Mouse (Mus musculus): Measurements from ENCODE around the gene Lgi2. TPM values are rescaled to one million over a fixed set of nuclear protein-coding genes. Genes with fewer than 3 reads are reported as not detected.
A peak's percentile ranks its signal among the peaks of the same experiment; 100 is the strongest.

Gene Lgi2
- polyA plus RNA-seq, 1 experiment from 2014 or later: 3.0 TPM

GRCm38 (mm10) chr5:52533705-52534104 is 32.6 kb downstream of the Lgi2 start:
- ATAC-seq (replicated peaks; ENCODE audit: insufficient number of reproducible peaks, low FRiP score, low TSS enrichment): no peak
- H3K27me3 ChIP-seq (ENCODE audit: control insufficient read depth, insufficient read depth, low read length): no peaks in the 10 kb centered on the region
- H3K36me3 ChIP-seq (ENCODE audit: control insufficient read depth, insufficient read depth, low read length): no peaks in the 10 kb centered on the region
- no peak overlapping the region for H3K27ac ChIP-seq (ENCODE audit: low read depth, low read length)
- no peak overlapping the region for H3K9ac ChIP-seq (ENCODE audit: low read depth, low read length)
- no peaks in the 10 kb centered on the region for H3K9me3 ChIP-seq (replicated peaks; ENCODE audit: control insufficient read depth, low read length)
- H3K4me2 ChIP-seq: no peak overlapping the region
- whole genome bisulfite sequencing (ENCODE audit: insufficient replicate concordance): 73% methylated on average over 9 of the region's 9 CpGs
- H3K4me3 ChIP-seq (ENCODE audit: low read depth, low read length): no peak overlapping the region
- peaks cover 8% of the 10 kb centered on the region; the same call in 1 of the 2 replicates for H3K4me1 ChIP-seq (ENCODE audit: control insufficient read depth, insufficient read depth, low read length)

- Histone ChIP-seq H3K4me1 (ENCODE audit: control insufficient read depth, insufficient read depth, low read length) (peaks cover 5% of the 10 kb centered on the region; the same call in 1 of the 2 replicates), H3K9me3 (replicated peaks; ENCODE audit: control insufficient read depth, low read length) (no peaks in the 10 kb centered on the region), H3K36me3 (ENCODE audit: control insufficient read depth, insufficient read depth, low read length) (no peaks in the 10 kb centered on the region), H3K27me3 (ENCODE audit: control insufficient read depth, insufficient read depth, low read length) (no peaks in the 10 kb centered on the region), H3K27ac (ENCODE audit: low read depth, low read length) (no peak overlapping the region), H3K9ac (ENCODE audit: low read depth, low read length) (no peak overlapping the region), H3K4me3 (ENCODE audit: low read depth, low read length) (no peak overlapping the region), H3K4me2 (no peak overlapping the region)
- no peak for ATAC-seq (replicated peaks; ENCODE audit: insufficient number of reproducible peaks, low FRiP score, low TSS enrichment)
- 42% methylated on average over 7 of the region's 7 CpGs for WGBS (ENCODE audit: insufficient replicate concordance)
These were observed 37.7 kb downstream of the Lgi2 start for GRCm38 (mm10) chr5:52528545-52528944.

GRCm38 (mm10) chr5:52526324-52526986 is 39.8 kb downstream of the Lgi2 start:
- no peak for ATAC-seq (replicated peaks; ENCODE audit: insufficient number of reproducible peaks, low FRiP score, low TSS enrichment)
- Histone ChIP-seq H3K27me3 (ENCODE audit: control insufficient read depth, insufficient read depth, low read length) (no peaks in the 10 kb centered on the region), H3K4me2 (no peak overlapping the region), H3K9ac (ENCODE audit: low read depth, low read length) (no peak overlapping the region), H3K9me3 (replicated peaks; ENCODE audit: control insufficient read depth, low read length) (no peaks in the 10 kb centered on the region), H3K4me3 (ENCODE audit: low read depth, low read length) (no peak overlapping the region), H3K27ac (ENCODE audit: low read depth, low read length) (no peak overlapping the region), H3K4me1 (ENCODE audit: control insufficient read depth, insufficient read depth, low read length) (peaks cover 5% of the 10 kb centered on the region; the same call in 1 of the 2 replicates), H3K36me3 (ENCODE audit: control insufficient read depth, insufficient read depth, low read length) (no peaks in the 10 kb centered on the region)
- WGBS (ENCODE audit: insufficient replicate concordance): 79% methylated on average over 8 of the region's 8 CpGs

GRCm38 (mm10) chr5:52524207-52524606 is 42.1 kb downstream of the Lgi2 start:
- no peak for ATAC-seq (replicated peaks; ENCODE audit: insufficient number of reproducible peaks, low FRiP score, low TSS enrichment)
- H3K4me3 ChIP-seq (ENCODE audit: low read depth, low read length): no peak overlapping the region
- WGBS (ENCODE audit: insufficient replicate concordance): 46% methylated on average over 3 of the region's 3 CpGs

GRCm38 (mm10) chr5:52519921-52520320 is 46.3 kb downstream of the Lgi2 start:
- WGBS (ENCODE audit: insufficient replicate concordance): 76% methylated on average over 2 of the region's 2 CpGs
- Histone ChIP-seq H3K9me3 (replicated peaks; ENCODE audit: control insufficient read depth, low read length) (no peaks in the 10 kb centered on the region), H3K36me3 (ENCODE audit: control insufficient read depth, insufficient read depth, low read length) (no peaks in the 10 kb centered on the region), H3K4me1 (ENCODE audit: control insufficient read depth, insufficient read depth, low read length) (no peaks in the 10 kb centered on the region), H3K27me3 (ENCODE audit: control insufficient read depth, insufficient read depth, low read length) (no peaks in the 10 kb centered on the region), H3K4me2 (no peak overlapping the region), H3K9ac (ENCODE audit: low read depth, low read length) (no peak overlapping the region), H3K4me3 (ENCODE audit: low read depth, low read length) (no peak overlapping the region), H3K27ac (ENCODE audit: low read depth, low read length) (no peak overlapping the region)
- ATAC-seq (replicated peaks; ENCODE audit: insufficient number of reproducible peaks, low FRiP score, low TSS enrichment): no peak

More at GRCm38 (mm10) chr5:52524207-52524606, 42.1 kb downstream of the Lgi2 start:
- Histone ChIP-seq H3K9ac (ENCODE audit: low read depth, low read length) (no peak overlapping the region), H3K27me3 (ENCODE audit: control insufficient read depth, insufficient read depth, low read length) (no peaks in the 10 kb centered on the region), H3K4me2 (no peak overlapping the region), H3K9me3 (replicated peaks; ENCODE audit: control insufficient read depth, low read length) (no peaks in the 10 kb centered on the region), H3K36me3 (ENCODE audit: control insufficient read depth, insufficient read depth, low read length) (no peaks in the 10 kb centered on the region), H3K4me1 (ENCODE audit: control insufficient read depth, insufficient read depth, low read length) (peaks cover 5% of the 10 kb centered on the region; the same call in 1 of the 2 replicates), H3K27ac (ENCODE audit: low read depth, low read length) (no peak overlapping the region)

- H3K27me3 ChIP-seq (ENCODE audit: control insufficient read depth, insufficient read depth, low read length): no peaks in the 10 kb centered on the region
- H3K4me1 ChIP-seq (ENCODE audit: control insufficient read depth, insufficient read depth, low read length): no peaks in the 10 kb centered on the region
- 21% methylated on average over 21 of the region's 21 CpGs for WGBS (ENCODE audit: insufficient replicate concordance)
- H3K9ac ChIP-seq (ENCODE audit: low read depth, low read length): no peak overlapping the region; the same call in 1 of the 2 replicates
- H3K27ac ChIP-seq (ENCODE audit: low read depth, low read length): no peak overlapping the region
- H3K4me2 ChIP-seq: peak overlapping the region; percentile 65
- H3K36me3 ChIP-seq (ENCODE audit: control insufficient read depth, insufficient read depth, low read length): no peaks in the 10 kb centered on the region
- peak overlapping the region; percentile 27 for H3K4me3 ChIP-seq (ENCODE audit: low read depth, low read length)
- no peaks in the 10 kb centered on the region for H3K9me3 ChIP-seq (replicated peaks; ENCODE audit: control insufficient read depth, low read length)
- no peak for ATAC-seq (replicated peaks; ENCODE audit: insufficient number of reproducible peaks, low FRiP score, low TSS enrichment)
These were observed 50.2 kb downstream of the Lgi2 start for GRCm38 (mm10) chr5:52516072-52516476.

- H3K4me2 ChIP-seq: peak overlapping the region; percentile 65
- H3K4me1 ChIP-seq (ENCODE audit: control insufficient read depth, insufficient read depth, low read length): no peaks in the 10 kb centered on the region
- no peaks in the 10 kb centered on the region for H3K36me3 ChIP-seq (ENCODE audit: control insufficient read depth, insufficient read depth, low read length)
- H3K27ac ChIP-seq (ENCODE audit: low read depth, low read length): no peak overlapping the region
- 31% methylated on average over 22 of the region's 22 CpGs for WGBS (ENCODE audit: insufficient replicate concordance)
- H3K9ac ChIP-seq (ENCODE audit: low read depth, low read length): no peak overlapping the region; the same call in 1 of the 2 replicates
- peak overlapping the region; percentile 27; the same call in 1 of the 2 replicates for H3K4me3 ChIP-seq (ENCODE audit: low read depth, low read length)
- no peaks in the 10 kb centered on the region for H3K27me3 ChIP-seq (ENCODE audit: control insufficient read depth, insufficient read depth, low read length)
- no peak for ATAC-seq (replicated peaks; ENCODE audit: insufficient number of reproducible peaks, low FRiP score, low TSS enrichment)
- no peaks in the 10 kb centered on the region for H3K9me3 ChIP-seq (replicated peaks; ENCODE audit: control insufficient read depth, low read length)
These were observed 50.8 kb downstream of the Lgi2 start for GRCm38 (mm10) chr5:52515246-52516021.

- Histone ChIP-seq H3K4me2 (no peak overlapping the region), H3K27ac (ENCODE audit: low read depth, low read length) (no peak overlapping the region), H3K36me3 (ENCODE audit: control insufficient read depth, insufficient read depth, low read length) (no peaks in the 10 kb centered on the region), H3K9ac (ENCODE audit: low read depth, low read length) (no peak overlapping the region), H3K4me1 (ENCODE audit: control insufficient read depth, insufficient read depth, low read length) (peaks cover 8% of the 10 kb centered on the region; the same call in 1 of the 2 replicates), H3K9me3 (replicated peaks; ENCODE audit: control insufficient read depth, low read length) (no peaks in the 10 kb centered on the region), H3K4me3 (ENCODE audit: low read depth, low read length) (no peak overlapping the region), H3K27me3 (ENCODE audit: control insufficient read depth, insufficient read depth, low read length) (no peaks in the 10 kb centered on the region)
- no peak for ATAC-seq (replicated peaks; ENCODE audit: insufficient number of reproducible peaks, low FRiP score, low TSS enrichment)
- WGBS (ENCODE audit: insufficient replicate concordance): 63% methylated on average over 3 of the region's 3 CpGs
These were observed 55.2 kb downstream of the Lgi2 start for GRCm38 (mm10) chr5:52511089-52511488.
